Mouse (Mus musculus) T-helper 1 cell (primary cell): ENCODE results near the gene Gba2.

ENCODE experiments used
- in situ Hi-C: fragments of 300-600 bp; cut with MboI, MseI; formaldehyde crosslinking; loops from one replicate; pipeline ENCODE4 v1.15.1; 2025; ENCODE audit warnings: high pct_unique_total_duplicates

Gba2 gene

GRCm38 (mm10) chr4:43578376-43579204, at the start of gene Gba2, which contains the start of gene Rgp1:
Gba2 (minus strand) TSS chr4:43578873.
Rgp1 (plus strand) TSS chr4:43578715.
- in situ Hi-C loops: no loop called here

GRCm38 (mm10) chr4:43620146-43620778, 41.6 kb upstream of the Gba2 start:
- in situ Hi-C loops: no loop called here

- in situ Hi-C loops: no loop called here
Observed at GRCm38 (mm10) chr4:43613060-43613730, 34.5 kb upstream of the Gba2 start.

GRCm38 (mm10) chr4:43612534-43612933, 33.9 kb upstream of the Gba2 start:
- in situ Hi-C loops: no loop called here

- in situ Hi-C loops: no loop called here
Observed at GRCm38 (mm10) chr4:43604751-43605685, 26.3 kb upstream of the Gba2 start.

GRCm38 (mm10) chr4:43604099-43604498, 25.4 kb upstream of the Gba2 start:
- in situ Hi-C loops: no loop called here

- in situ Hi-C loops: no loop called here
Observed at GRCm38 (mm10) chr4:43600195-43600934, 21.7 kb upstream of the Gba2 start.

GRCm38 (mm10) chr4:43598650-43599380, 20.1 kb upstream of the Gba2 start:
- in situ Hi-C loops: loop anchor here (10.0 kb wide), 1 partner anchor 1256 kb away; no protein-coding TSS in a partner anchor

- in situ Hi-C loops: loop anchor here (10.0 kb wide), 1 partner anchor 1257 kb away; no protein-coding TSS in a partner anchor
Observed at GRCm38 (mm10) chr4:43598200-43598599, 19.5 kb upstream of the Gba2 start.

GRCm38 (mm10) chr4:43596597-43596996, 17.9 kb upstream of the Gba2 start:
- in situ Hi-C loops: loop anchor here (10.0 kb wide), 1 partner anchor 1258 kb away; no protein-coding TSS in a partner anchor

- in situ Hi-C loops: loop anchor here (10.0 kb wide), 1 partner anchor 1261 kb away; no protein-coding TSS in a partner anchor
Observed at GRCm38 (mm10) chr4:43593453-43593852, 14.8 kb upstream of the Gba2 start.

- in situ Hi-C loops: loop anchor here (10.0 kb wide), 1 partner anchor 1263 kb away; no protein-coding TSS in a partner anchor
Observed at GRCm38 (mm10) chr4:43591961-43592360, 13.3 kb upstream of the Gba2 start.

GRCm38 (mm10) chr4:43591543-43591942, 12.9 kb upstream of the Gba2 start:
- in situ Hi-C loops: loop anchor here (10.0 kb wide), 1 partner anchor 1263 kb away; no protein-coding TSS in a partner anchor

GRCm38 (mm10) chr4:43587681-43588080, 9.0 kb upstream of the Gba2 start:
- in situ Hi-C loops: no loop called here

- in situ Hi-C loops: no loop called here
Observed at GRCm38 (mm10) chr4:43586411-43586810, 7.7 kb upstream of the Gba2 start.

GRCm38 (mm10) chr4:43585682-43586081, 7.0 kb upstream of the Gba2 start:
- in situ Hi-C loops: no loop called here

- in situ Hi-C loops: no loop called here
Observed at GRCm38 (mm10) chr4:43584444-43585416, 6.1 kb upstream of the Gba2 start, which contains the start of gene Msmp. Msmp (minus strand) TSS chr4:43584494.

GRCm38 (mm10) chr4:43583421-43583820, 4.7 kb upstream of the Gba2 start:
- in situ Hi-C loops: no loop called here
